Mouse (Mus musculus): ENCODE measurements at regions not wholly inside any gene's neighbourhood (a gene's known extent, or its start where the extent isn't known, plus 50 kb on each side); places are given as distances from the start of the nearest gene placed in this dataset.

GRCm38 (mm10) chr1:133549816-133550215 is 60.3 kb downstream of the Snrpe start:
- no peak for DNase-seq

GRCm38 (mm10) chr1:133548971-133549370 is 61.1 kb downstream of the Snrpe start:
- no peak for DNase-seq

GRCm38 (mm10) chr1:133547541-133547940 is 62.5 kb downstream of the Snrpe start:
- no peak for DNase-seq

- no peak for DNase-seq
Observed at GRCm38 (mm10) chr1:133544996-133545395, 65.1 kb downstream of the Snrpe start.

- no peak for DNase-seq
Observed at GRCm38 (mm10) chr1:133543751-133544150, 66.3 kb downstream of the Snrpe start.

GRCm38 (mm10) chr1:133541996-133542775 is 67.9 kb downstream of the Snrpe start:
- no peak for DNase-seq

- DNase-seq, result no peak
Observed at GRCm38 (mm10) chr1:133530698-133531097, 79.4 kb downstream of the Snrpe start.

DNA sequence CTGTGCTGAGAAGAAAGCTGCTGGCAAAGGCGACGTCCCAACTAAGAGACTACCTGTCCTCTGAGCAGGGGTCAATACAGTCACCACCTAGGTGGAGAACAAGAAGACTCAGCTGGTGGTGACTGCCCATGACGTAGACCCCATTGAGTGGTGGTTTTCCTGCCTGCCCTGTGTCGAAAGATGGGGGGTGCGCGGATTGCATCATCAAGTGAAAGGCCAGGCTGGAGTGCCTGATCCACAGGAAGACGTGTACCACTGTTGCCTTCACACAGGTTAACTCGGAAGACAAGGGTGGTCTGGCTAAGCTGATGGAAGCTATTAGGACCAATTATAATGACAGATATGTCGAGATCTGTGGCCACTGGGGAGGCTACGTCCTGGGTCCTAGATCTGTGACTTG is 80.3 kb downstream of the Snrpe start:
- DNase-seq, result no peak

- DNase-seq, result no peak
Observed at GRCm38 (mm10) chr1:133527651-133528385, 82.3 kb downstream of the Snrpe start.

GRCm38 (mm10) chr1:133522825-133523224 is 87.3 kb downstream of the Snrpe start:
- DNase-seq, result no peak

DNA sequence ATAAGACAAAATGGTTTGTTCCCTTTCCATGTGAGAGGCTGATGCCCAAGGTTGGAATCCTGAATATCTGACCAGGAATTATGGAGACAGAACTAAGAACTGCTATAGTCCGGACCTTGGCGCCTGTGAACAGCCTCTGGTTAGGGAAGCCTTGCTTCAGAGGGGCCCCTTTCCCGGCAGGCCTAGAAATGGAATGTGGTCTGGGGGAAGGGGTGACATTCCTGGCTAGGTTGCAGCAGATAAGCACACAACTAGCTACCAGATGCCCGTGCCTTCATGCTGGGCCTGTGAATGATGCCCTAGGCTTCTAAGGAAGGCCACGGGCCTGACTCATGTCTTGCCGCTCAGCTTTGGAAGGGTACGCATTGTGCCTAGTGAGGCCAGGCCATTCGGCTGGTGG is 89.4 kb downstream of the Snrpe start:
- DNase-seq, result no peak

DNA sequence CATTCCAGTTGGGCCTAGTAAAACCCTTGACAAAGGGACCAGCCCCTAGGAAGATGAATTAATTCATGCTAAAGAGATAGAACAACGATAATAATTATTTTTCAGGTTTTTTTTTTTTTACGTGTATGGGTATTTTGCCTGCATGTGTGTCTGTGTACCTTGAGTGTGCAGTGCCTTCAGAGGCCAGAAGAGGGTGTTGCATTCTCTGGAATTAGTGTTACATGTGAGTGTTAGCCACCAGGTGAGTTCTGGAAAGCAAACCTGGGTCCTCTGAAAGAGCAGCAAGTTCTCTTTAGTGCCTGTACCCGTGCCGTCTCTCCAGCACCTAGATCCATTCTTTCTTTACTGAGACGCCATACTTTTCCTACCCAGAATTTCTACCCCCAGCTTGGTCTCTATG is 92.8 kb upstream of the Sox13 start:
- no peak for DNase-seq

- DNase-seq, result no peak
Observed at GRCm38 (mm10) chr1:133504116-133504515, 79.9 kb upstream of the Sox13 start.

DNA sequence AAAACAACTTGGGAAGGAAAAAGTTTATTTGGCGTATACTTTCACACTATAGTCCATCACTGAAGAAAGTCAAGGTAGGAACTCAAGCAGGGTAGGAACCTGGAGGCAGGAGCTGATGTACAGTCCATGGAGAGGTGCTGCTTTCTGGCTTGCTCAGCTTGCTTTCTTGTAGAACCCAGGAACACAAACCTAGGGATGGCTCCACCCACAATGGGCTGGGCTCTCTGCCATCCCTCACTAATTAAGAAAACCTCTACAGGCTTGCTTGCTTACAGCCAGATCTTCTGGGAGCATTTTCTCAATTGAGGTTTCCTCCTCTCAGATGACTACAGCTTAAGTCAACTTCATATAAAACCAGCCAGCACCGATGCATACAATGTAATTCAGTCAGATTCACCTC is 79.2 kb upstream of the Sox13 start:
- DNase-seq, result no peak

GRCm38 (mm10) chr1:133501016-133501415 is 76.8 kb upstream of the Sox13 start:
- no peak for DNase-seq

GRCm38 (mm10) chr1:133492986-133493741 is 69.0 kb upstream of the Sox13 start:
- peak in 1 of 2 experiments; percentile 3 for DNase-seq

GRCm38 (mm10) chr1:133492291-133492985 is 68.3 kb upstream of the Sox13 start:
- peak in 1 of 2 experiments; percentile 7 for DNase-seq

DNA sequence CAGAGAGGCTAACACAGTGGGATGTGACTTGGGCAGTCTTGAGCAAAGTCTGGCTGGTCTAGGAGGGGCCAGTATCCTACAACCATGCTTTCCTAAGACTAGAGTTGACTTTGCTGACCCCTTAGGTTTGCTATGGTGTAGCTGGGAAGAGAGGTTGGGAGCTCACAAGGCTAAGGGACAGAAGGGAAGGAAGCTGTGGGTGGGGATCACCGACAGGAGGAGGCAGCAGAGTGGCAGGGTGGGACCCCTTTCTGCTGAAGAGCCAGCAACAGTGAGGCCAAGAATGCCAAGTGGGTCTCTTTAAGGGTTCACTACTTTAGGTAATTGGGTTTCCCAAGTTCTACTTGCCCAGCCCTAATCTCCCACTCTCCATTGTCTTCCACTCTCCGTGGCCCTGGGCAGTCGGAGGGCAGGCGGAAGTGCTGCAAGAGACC is 67.7 kb upstream of the Sox13 start:
- no peak for DNase-seq

GRCm38 (mm10) chr1:133487171-133487901 is 63.2 kb upstream of the Sox13 start:
- no peak for DNase-seq

GRCm38 (mm10) chr1:133486370-133486769 is 62.2 kb upstream of the Sox13 start:
- no peak for DNase-seq

- no peak for DNase-seq
Observed at GRCm38 (mm10) chr1:133482891-133483290, 58.7 kb upstream of the Sox13 start.

DNA sequence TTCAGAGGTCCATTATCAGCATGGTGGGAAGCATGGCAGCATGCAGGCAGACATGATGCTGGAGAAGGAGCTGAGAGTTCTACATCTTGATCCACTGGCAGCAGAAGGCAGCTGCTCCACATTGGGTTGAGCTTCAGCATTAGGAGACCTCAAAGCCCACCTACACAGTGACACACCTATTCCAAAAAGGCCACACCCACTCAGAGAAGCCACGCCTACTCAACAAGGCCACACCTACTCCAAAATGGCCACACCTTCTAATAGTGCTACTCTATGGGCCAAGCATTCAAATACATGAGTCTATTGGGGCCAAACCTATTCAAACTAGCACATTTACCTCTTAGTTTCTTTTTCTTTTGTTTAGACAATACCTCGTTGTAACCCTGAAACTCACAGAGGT is 50.4 kb upstream of the Sox13 start:
- no peak for DNase-seq
